Mouse (Mus musculus) liver, embryonic 14.5 days (tissue): ENCODE measurements around the gene Trim45. TPM values are rescaled to one million over a fixed set of nuclear protein-coding genes. Genes with fewer than 3 reads are reported as not detected.

ENCODE experiments used
- ATAC-seq: fragments of 200-750 bp; cut with Nextera tagmentation; 2 replicates; pipeline ENCODE4 v1.8.0; 2017; ENCODE audit warnings: moderate number of reproducible peaks, mild to moderate bottlenecking, moderate library complexity; ENCODE audit not compliant: insufficient read depth
- DNase-seq, 3 experiments: peaks; one replicate each; pipeline ENCODE4 v3.0.0-alpha.2; 2012 to 2013; ENCODE audit warnings: low read depth in 3 of 3, low spot score in 3 of 3
- H3K27ac ChIP-seq: fragments of 300-500 bp; sonication (generic); 2 replicates; pipeline ENCODE4 v1.5.1; 2014; ENCODE audit warnings: moderate library complexity, mild to moderate bottlenecking, control low read depth, inconsistent platforms
- H3K27me3 ChIP-seq: fragments of 300-500 bp; sonication (generic); 2 replicates; pipeline ENCODE4 v1.6.1; 2014; ENCODE audit warnings: mild to moderate bottlenecking, low read length, moderate library complexity; ENCODE audit not compliant: control insufficient read depth, insufficient read depth
- H3K36me3 ChIP-seq: fragments of 300-500 bp; sonication (generic); replicated peaks from 2 replicates; pipeline ENCODE4 v1.6.1; 2014; ENCODE audit warnings: low read depth; ENCODE audit not compliant: control insufficient read depth, insufficient read depth
- H3K4me1 ChIP-seq, 2 experiments: fragments of 200-500 bp in 1 of 2; fragments of 300-500 bp in 1 of 2; sonication (generic) in 1 of 2; replicated peaks; 2 replicates each; pipeline ENCODE4 v1.6.1; 2012 to 2014; ENCODE audit warnings: antibody characterized with exemption in 1 of 2, inconsistent platforms in 1 of 2, low read length in 1 of 2; ENCODE audit not compliant: control insufficient read depth in 2 of 2, insufficient read depth in 2 of 2
- H3K4me2 ChIP-seq: fragments of 300-500 bp; sonication (generic); 2 replicates; pipeline ENCODE4 v1.6.1; 2014; ENCODE audit warnings: low read depth, mild to moderate bottlenecking, control low read depth, moderate library complexity
- H3K4me3 ChIP-seq, 2 experiments: fragments of 200-500 bp in 1 of 2; fragments of 300-500 bp in 1 of 2; sonication (generic) in 1 of 2; 2 replicates each; pipeline ENCODE4 v1.5.1; 2012 to 2014; ENCODE audit warnings: low read depth in 2 of 2, low read length in 2 of 2, mild to moderate bottlenecking in 2 of 2, control low read depth in 1 of 2, inconsistent platforms in 1 of 2, moderate library complexity in 1 of 2; ENCODE audit not compliant: insufficient read depth in 1 of 2
- H3K9ac ChIP-seq: fragments of 300-500 bp; sonication (generic); replicated peaks from 2 replicates; pipeline ENCODE4 v1.6.1; 2014; ENCODE audit warnings: mild to moderate bottlenecking, control low read depth, moderate library complexity
- H3K9me3 ChIP-seq: fragments of 300-500 bp; sonication (generic); 2 replicates; pipeline ENCODE4 v1.6.1; 2016; ENCODE audit warnings: low read length, mixed read lengths; ENCODE audit not compliant: control insufficient read depth
- CTCF ChIP-seq: IDR thresholded peaks from 2 replicates; pipeline ENCODE4 v1.5.1; 2016; ENCODE audit warnings: antibody characterized with exemption, low read depth, control low read depth
- EP300 ChIP-seq: IDR thresholded peaks from 2 replicates; pipeline ENCODE4 v1.6.1; 2016; ENCODE audit warnings: antibody characterized with exemption, low read depth
- WGBS: fragments of 180-500 bp; shearing (Covaris S2); extraction: QIAGEN DNeasy Blood & Tissue Kit; methylation state at CpG from one replicate; pipeline ENCODE4 v1.1.7; 2014; ENCODE audit not compliant: insufficient replicate concordance; 5-methylcytosine and 5-hydroxymethylcytosine counted together
- polyA plus RNA-seq, 2 experiments: library from polyadenylated mRNA; depleted of rRNA in 1 of 2; stranded (reverse) in 1 of 2; unstranded in 1 of 2; fragments of >200 nt; fragmentation: Nextera tagmentation in 1 of 2; extraction: Ambion mirVana in 1 of 2; gene quantifications; 2 replicates each; pipeline versions ENCODE4 v1.2.1 to v1.2.3; 2012 to 2014

Gene Trim45
- polyA plus RNA-seq, 2 experiments = 0.56 to 0.88 TPM

GRCm38 (mm10) chr3:100931332-100932076 is 9.5 kb downstream of the Trim45 start:
- H3K9me3 ChIP-seq = no peaks in the 10 kb centered on the region
- TF ChIP-seq CTCF (no peak), EP300 (no peak)
- no peaks in the 10 kb centered on the region for H3K36me3 ChIP-seq
- H3K9ac ChIP-seq = no peak overlapping the region
- no peak for ATAC-seq
- 74% methylated on average over 23 of the region's 23 CpGs for WGBS
- no peak overlapping the region for H3K27ac ChIP-seq
- no peak overlapping the region for H3K4me2 ChIP-seq
- DNase-seq = no peak
- no peaks in the 10 kb centered on the region for H3K27me3 ChIP-seq
- H3K4me3 ChIP-seq = no peak overlapping the region
- H3K4me1 ChIP-seq = peaks cover 0 to 2% of the 10 kb centered on the region in 2 experiments; a peak in 1 of 4 replicates

DNA sequence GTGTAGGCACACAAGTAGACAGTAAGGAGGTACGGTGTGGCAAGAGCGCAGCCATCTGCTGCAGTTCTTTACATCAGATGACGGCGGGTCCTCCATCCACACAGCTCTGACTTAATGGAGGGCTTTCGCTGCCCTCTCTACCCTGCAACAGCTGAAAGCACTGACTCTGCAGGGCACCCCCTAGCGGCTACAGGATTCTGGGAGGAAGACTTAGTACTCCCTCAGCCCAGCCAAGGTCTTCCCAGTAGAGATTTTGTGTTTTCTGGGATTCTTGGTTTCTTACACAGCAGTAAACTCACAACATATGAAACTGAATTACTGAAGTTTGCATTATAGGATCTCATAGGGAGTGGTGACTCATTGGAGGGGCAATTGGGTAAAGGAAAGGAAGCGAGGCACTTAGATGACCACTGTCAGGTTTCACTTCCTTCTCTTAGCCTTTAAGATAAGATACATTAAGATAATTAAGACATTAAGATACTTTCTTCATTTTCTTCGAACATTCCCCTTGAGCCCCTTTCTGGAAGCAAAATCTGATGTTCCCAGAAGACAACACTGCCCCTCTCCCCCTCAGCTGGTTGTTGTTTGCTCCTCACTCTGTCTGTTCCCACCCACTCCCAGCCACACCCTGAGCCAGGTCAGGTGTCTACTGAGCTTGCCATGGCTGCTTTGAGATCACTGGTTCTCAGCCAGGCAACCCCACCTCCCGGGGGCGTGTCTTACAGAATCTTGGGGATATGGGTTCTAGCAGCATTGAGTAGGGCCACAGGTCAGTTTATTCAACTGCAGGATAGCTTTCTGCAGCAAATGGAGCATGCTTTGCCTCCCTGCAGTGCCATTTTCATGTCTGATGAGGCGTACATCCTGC is 10.3 kb downstream of the Trim45 start:
- no peak overlapping the region for H3K9ac ChIP-seq
- H3K4me1 ChIP-seq = peaks cover 0 to 2% of the 10 kb centered on the region in 2 experiments; a peak in 1 of 4 replicates
- 54% methylated on average over 11 of the region's 11 CpGs for WGBS
- DNase-seq (no peak), ATAC-seq (no peak)
- TF ChIP-seq CTCF = peak; percentile 42
- TF ChIP-seq EP300 = no peak
- no peak overlapping the region for H3K4me2 ChIP-seq
- no peaks in the 10 kb centered on the region for H3K9me3 ChIP-seq
- H3K36me3 ChIP-seq = no peaks in the 10 kb centered on the region
- H3K27me3 ChIP-seq = no peaks in the 10 kb centered on the region
- H3K4me3 ChIP-seq = no peak overlapping the region
- H3K27ac ChIP-seq = no peak overlapping the region

DNA sequence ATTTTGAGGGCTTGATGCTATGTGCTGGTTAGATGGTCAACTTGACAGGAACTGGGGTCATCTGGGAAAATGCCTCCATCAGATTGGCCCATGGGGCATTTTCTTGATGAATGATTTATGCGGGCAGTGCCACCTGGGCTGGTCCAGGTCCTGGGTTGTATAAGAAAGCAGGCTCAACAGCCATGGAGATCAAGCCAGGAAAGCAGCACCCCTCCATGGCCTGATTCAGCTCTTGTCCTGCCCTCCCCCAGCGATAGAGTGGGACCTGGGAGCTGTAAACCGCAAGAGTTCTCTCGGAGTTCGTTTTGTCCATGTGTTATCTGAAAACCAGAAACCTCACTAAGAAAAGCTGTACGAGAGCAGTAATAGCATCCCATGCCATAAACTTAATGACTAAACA is 13.5 kb downstream of the Trim45 start:
- no peak overlapping the region for H3K27ac ChIP-seq
- peaks cover 0 to 2% of the 10 kb centered on the region in 2 experiments; a peak in 1 of 4 replicates for H3K4me1 ChIP-seq
- no peak overlapping the region for H3K9ac ChIP-seq
- ATAC-seq (no peak), DNase-seq (no peak)
- no peak overlapping the region for H3K4me2 ChIP-seq
- peaks cover 11% of the 10 kb centered on the region; the same call in 1 of the 2 replicates for H3K36me3 ChIP-seq
- no peaks in the 10 kb centered on the region for H3K27me3 ChIP-seq
- H3K9me3 ChIP-seq = no peaks in the 10 kb centered on the region
- H3K4me3 ChIP-seq = no peak overlapping the region
- WGBS = 78% methylated on average over 6 of the region's 6 CpGs
- TF ChIP-seq CTCF (no peak), EP300 (no peak)

- Histone ChIP-seq H3K36me3 (peaks cover 11% of the 10 kb centered on the region), H3K27me3 (no peaks in the 10 kb centered on the region), H3K9ac (no peak overlapping the region), H3K27ac (no peak overlapping the region), H3K4me2 (no peak overlapping the region), H3K9me3 (no peaks in the 10 kb centered on the region), H3K4me1 (peaks cover 0 to 2% of the 10 kb centered on the region in 2 experiments; a peak in 1 of 4 replicates), H3K4me3 (no peak overlapping the region)
- no peak for TF ChIP-seq CTCF
- TF ChIP-seq EP300 = no peak
- ATAC-seq = no peak
- DNase-seq = no peak
- WGBS = 81% methylated on average over 6 of the region's 6 CpGs
Measured at GRCm38 (mm10) chr3:100936201-100936600, 14.2 kb downstream of the Trim45 start.

DNA sequence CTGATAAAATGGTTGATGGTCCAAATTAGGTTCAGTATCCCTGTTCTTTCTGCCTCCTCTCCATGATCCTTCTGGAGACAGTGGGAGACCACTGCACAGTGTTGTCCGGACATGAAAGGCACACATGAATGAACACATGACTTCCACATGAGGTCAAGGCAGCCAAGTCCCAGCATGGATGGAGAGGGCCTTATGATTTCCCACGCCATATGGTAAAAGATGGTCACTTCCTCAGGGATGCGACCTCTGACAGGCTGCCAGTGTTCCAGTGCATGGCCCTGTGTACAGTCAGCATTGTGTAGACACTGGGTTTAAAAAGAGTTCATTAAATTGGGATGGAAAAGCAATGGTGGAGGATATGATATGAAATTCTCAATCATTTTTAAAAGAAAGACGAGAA is 16.2 kb downstream of the Trim45 start:
- WGBS = 80% methylated on average over 4 of the region's 4 CpGs
- Histone ChIP-seq H3K9me3 (no peaks in the 10 kb centered on the region), H3K27ac (no peak overlapping the region), H3K4me3 (no peak overlapping the region), H3K4me2 (no peak overlapping the region), H3K4me1 (no peaks in the 10 kb centered on the region), H3K27me3 (no peaks in the 10 kb centered on the region), H3K9ac (no peak overlapping the region), H3K36me3 (peaks cover 22% of the 10 kb centered on the region)
- ATAC-seq (no peak), DNase-seq (no peak)
- no peak for TF ChIP-seq EP300
- no peak for TF ChIP-seq CTCF
